In genomic region chr7:121587713-121588112, GRCm38 (mm10) we compare ENCODE assay signal across 22 mouse cellular contexts.
"Had no signal": no experiment of that assay in that cellular context is flagged by ENCODE, and none has a peak within 500 bp of the region (broad histone marks: within the 10 kb centered on the region; RNA-seq: fewer than 3 reads in every experiment).

No protein-coding gene starts in this region.

- H3K4me1 ChIP-seq: limb, embryonic 10.5 days; liver, embryonic 13.5 days had no signal

- H3K27me3 ChIP-seq: kidney, embryonic 15.5 days; limb, embryonic 13.5 days; liver, embryonic 13.5 days; midbrain, embryonic 13.5 days; neural tube, embryonic 12.5 days; neural tube, embryonic 15.5 days had no signal

- DNase-seq: kidney, adult 11 months; kidney, adult 8-10 months; kidney, postnatal 14 days; layer of hippocampus, adult 9-11 months; liver; liver, embryonic 13.5 days; lung, embryonic 14.5 days; lung, postnatal 36 days; retina, postnatal 1 day; right cerebral cortex, postnatal 25 days; spleen, adult 18-20 months; thymus, adult 18-20 months; thymus, postnatal 36 days had no signal

- H3K9me3 ChIP-seq: kidney, embryonic 15.5 days; limb, embryonic 10.5 days; limb, embryonic 13.5 days; liver, embryonic 13.5 days; midbrain, embryonic 13.5 days; neural tube, embryonic 12.5 days; neural tube, embryonic 15.5 days had no signal

- H3K9ac ChIP-seq: kidney, embryonic 15.5 days; limb, embryonic 13.5 days; liver, embryonic 13.5 days; lung, embryonic 14.5 days; midbrain, embryonic 13.5 days; neural tube, embryonic 12.5 days; neural tube, embryonic 15.5 days had no signal

- H3K27ac ChIP-seq: layer of hippocampus, adult 2 months; limb, embryonic 10.5 days; limb, embryonic 13.5 days; liver, embryonic 13.5 days; midbrain, embryonic 13.5 days; neural tube, embryonic 12.5 days; neural tube, embryonic 15.5 days had no signal

- ATAC-seq: lung, postnatal 0 days; midbrain, embryonic 13.5 days; midbrain, embryonic 16.5 days had no signal

- H3K4me2 ChIP-seq: kidney, embryonic 15.5 days; limb, embryonic 13.5 days; liver, embryonic 13.5 days; lung, embryonic 14.5 days; midbrain, embryonic 13.5 days; neural tube, embryonic 12.5 days; neural tube, embryonic 15.5 days had no signal

- H3K36me3 ChIP-seq: kidney, embryonic 15.5 days; limb, embryonic 10.5 days; limb, embryonic 13.5 days; liver, embryonic 13.5 days; midbrain, embryonic 13.5 days; neural tube, embryonic 12.5 days; neural tube, embryonic 15.5 days had no signal

- H3K4me3 ChIP-seq: kidney, embryonic 15.5 days; layer of hippocampus, adult 2 months; limb, embryonic 10.5 days; limb, embryonic 13.5 days; liver, embryonic 13.5 days; midbrain, embryonic 13.5 days; neural tube, embryonic 12.5 days; neural tube, embryonic 15.5 days had no signal
